Mouse (Mus musculus) thymus, postnatal 36 days (tissue): ENCODE results near the gene Mllt6.
"Not testable (repeated sequence)": the region's sequence is repeated elsewhere in the genome, so short reads cannot be mapped to it uniquely, and the experiment has no call there.

ENCODE experiments used
- DNase-seq, 2 experiments: peaks; one replicate each; pipeline ENCODE4 v3.0.0; 2022; ENCODE audit warnings: mixed read lengths in 2 of 2

The Mllt6 gene

DNA sequence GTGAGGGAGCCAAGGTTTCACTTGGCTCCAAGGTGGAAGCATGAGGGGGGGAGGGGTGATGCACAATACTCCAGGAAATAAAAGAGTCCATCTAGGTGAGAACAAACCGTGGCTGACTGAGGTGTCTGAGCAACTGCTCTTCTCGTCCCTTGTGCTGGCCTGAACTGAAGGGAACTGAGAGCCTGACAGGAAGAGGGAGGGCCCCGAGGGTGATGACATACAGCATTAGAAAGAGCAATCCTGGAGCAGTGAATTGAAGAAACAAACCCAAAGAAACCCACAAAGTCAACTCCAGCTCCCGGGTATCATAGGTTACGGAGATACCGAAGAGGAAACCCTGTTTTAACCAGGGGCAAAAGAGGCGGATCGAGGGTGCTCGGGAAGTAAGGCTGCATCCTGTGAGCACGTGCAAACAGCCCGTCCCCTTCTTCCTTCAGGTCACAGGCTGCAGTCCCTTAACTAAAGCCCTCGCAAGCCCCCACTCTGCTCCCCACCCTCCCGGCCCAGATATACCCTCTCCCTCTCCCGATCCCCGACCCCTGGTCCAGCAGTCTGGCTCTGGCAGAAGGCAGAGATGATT is 55.2 kb downstream of the Mllt6 start:
- DNase-seq, result peak in 1 of 2 experiments; percentile 27

DNA sequence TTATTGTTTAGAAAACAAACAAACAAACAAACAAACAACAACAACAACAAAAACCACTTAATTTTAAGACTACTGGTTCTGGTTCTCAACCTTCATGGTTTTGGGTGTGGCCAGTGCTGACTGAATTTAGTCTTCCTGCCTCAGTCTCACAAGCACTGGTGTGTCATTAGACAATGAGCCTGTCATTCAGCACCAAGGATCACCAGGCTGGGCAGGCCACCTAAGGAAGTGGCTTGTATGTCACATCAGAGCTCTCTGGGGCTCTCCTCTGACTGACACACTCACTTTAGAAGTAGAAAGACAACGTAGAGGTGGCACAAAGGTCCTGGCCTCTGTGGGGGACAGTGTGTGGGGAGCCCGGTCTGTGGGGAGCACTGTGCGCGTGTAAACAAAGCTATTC is 55.8 kb downstream of the Mllt6 start:
- DNase-seq, result no peak

DNA sequence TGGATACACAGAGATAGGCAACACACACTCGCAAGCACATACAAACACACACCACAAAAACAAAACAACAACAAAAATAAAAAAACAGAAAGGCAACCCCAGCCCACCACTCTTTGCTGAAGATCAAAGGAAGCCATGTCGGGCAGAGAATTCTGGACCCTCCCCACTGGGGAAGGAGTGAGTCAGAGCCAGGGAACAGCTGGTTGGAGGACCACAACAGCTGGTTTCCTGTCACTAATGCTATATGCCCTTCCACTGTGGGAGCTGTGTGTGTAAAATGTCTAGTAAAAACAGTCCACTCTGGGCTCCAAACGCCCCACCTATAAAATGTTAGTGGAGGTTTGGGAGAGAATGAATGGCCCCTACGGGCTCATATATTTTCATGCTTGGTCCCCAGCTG is 58.1 kb downstream of the Mllt6 start:
- no peak for DNase-seq

DNA sequence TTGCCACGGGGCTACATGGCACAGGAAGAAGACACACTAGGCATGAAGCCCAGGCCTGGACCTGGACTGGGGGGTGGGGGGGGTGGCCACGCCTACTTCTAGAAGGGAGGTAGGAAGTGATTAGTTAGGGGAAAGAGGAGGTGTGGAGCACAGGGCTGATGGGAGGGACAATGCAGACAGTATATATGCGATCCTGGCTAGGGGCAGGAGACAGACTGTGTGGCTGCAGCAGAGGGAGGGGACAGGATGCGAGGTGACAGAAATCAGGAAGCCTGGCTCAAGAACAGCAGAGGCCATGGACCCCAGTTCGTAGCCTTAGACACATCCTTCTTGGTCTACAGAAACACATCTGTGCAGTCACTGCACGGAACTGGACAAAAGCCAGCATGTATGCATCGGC is 60.5 kb downstream of the Mllt6 start:
- DNase-seq, result no peak

DNA sequence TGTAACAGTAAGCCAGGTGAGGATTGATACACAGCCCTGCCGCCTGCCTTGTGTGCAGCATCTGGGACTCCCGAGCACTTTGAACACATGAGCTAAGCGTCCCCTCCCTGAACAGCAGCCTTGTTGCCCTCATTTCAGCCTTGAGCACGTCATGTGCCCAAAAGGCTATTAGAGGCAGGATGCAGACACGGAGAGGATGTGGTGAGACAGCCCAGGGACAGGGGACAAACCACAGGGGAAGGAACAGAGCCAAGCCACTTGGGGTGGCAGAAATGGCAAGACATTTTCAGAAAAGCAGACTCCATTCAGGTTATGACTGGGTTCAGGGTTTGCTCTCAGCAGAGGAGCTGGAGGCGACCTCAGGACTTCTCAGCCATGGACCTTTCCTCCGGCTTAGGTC is 65.1 kb downstream of the Mllt6 start:
- DNase-seq, result peak; percentile 44 to 60

DNA sequence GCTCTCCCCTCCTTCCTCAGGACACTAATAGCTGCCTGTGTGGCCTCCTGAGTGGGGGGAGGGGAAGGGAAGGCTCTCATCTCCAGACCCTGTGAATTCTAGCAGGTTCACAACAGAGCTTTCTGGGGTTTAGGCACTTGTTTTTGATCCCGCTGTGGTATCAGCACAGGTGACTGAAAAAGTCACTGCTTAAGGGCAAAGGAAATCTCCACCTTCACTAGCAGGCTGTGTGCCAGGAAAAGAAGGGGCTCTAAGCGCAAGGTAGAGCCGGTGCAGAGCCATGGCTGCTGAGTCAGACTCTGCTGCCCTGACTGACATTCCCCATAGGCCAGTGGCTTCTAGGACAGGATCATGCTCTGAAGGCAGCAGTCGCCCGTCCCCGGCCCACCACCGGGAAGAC is 65.5 kb downstream of the Mllt6 start:
- no peak for DNase-seq

DNA sequence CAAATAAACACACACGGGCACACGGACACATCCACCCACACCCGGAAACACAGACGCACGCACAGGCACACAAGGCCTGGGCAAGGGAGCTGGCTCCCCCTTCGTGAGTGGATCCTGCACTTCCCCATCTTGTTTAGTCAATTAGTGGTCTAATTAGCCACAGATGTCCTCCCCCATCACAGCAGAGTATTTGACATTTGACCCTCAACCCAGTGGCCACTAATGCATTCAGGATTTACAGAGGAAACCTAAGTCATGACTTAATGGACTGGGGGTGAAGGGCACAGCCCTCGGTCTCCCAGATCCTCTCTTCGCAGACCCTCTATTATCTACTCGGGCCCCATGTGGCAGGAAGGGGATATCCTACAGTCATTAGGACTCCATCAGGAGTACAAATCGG is 70.5 kb downstream of the Mllt6 start:
- DNase-seq, result no peak

DNA sequence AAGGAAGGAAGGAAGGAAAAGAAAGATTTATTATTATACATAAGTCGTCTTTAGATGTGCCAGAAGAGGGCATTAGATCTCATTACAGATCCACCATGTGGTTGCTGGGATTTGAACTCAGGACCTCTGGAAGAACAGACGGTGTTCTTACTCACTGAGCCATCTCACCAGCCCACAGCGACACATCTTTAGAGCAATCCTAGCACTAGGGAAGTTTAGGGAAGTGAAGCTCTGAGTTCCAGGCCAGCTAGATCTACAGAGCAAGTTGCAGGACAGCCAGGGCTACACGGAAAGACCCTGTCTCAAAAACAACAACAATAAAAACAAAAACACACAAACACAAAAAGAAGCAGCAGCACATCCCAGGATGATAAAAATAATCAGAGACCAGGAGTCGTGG is 71.6 kb downstream of the Mllt6 start:
- not testable (repeated sequence) for DNase-seq
